Mouse (Mus musculus) small intestine, adult 2 months (tissue): Measurements from ENCODE around the gene Fcgrt.

Experiments
- CTCF ChIP-seq: fragments of 200-500 bp; IDR thresholded peaks from 2 replicates; pipeline ENCODE4 v1.5.1; 2012; ENCODE audit warnings: low read depth, mild to moderate bottlenecking, control low read depth, inconsistent platforms, low read length, moderate library complexity, mixed read lengths; ENCODE audit not compliant: insufficient replicate concordance, insufficient read length; ENCODE audit errors: extremely low read depth
- POLR2A ChIP-seq: fragments of 200-500 bp; IDR thresholded peaks from 2 replicates; pipeline ENCODE4 v1.6.1; 2012; ENCODE audit warnings: low read depth, mild to moderate bottlenecking, control low read depth, inconsistent platforms, low read length, moderate library complexity

- TF ChIP-seq POLR2A (no peak), CTCF (no peak)
Observed at GRCm38 (mm10) chr7:45046853-45047350, 56.7 kb downstream of the Fcgrt start.
